Mouse (Mus musculus) midbrain, embryonic 10.5 days (tissue): ENCODE measurements around the gene Gja4. TPM values are rescaled to one million over a fixed set of nuclear protein-coding genes. Genes with fewer than 3 reads are reported as not detected.

Experiments used
- DNase-seq: peaks from one replicate; pipeline ENCODE4 v3.0.0-alpha.2; 2017; ENCODE audit warnings: low spot score
- H3K27ac ChIP-seq: fragments of 300-500 bp; sonication (generic); replicated peaks from 2 replicates; pipeline ENCODE4 v1.5.1; 2016; ENCODE audit warnings: mild to moderate bottlenecking
- H3K27me3 ChIP-seq: fragments of 300-500 bp; sonication (generic); 2 replicates; pipeline ENCODE4 v1.6.1; 2016; ENCODE audit warnings: low read depth, mild to moderate bottlenecking; ENCODE audit not compliant: poor library complexity, severe bottlenecking
- H3K36me3 ChIP-seq: fragments of 300-500 bp; sonication (generic); 2 replicates; pipeline ENCODE4 v1.6.1; 2016; ENCODE audit warnings: mild to moderate bottlenecking, moderate library complexity
- H3K4me1 ChIP-seq: fragments of 300-500 bp; sonication (generic); 2 replicates; pipeline ENCODE4 v1.6.1; 2016
- H3K4me3 ChIP-seq: fragments of 300-500 bp; sonication (generic); 2 replicates; pipeline ENCODE4 v1.5.1; 2016; ENCODE audit warnings: mild to moderate bottlenecking, moderate library complexity
- H3K9me3 ChIP-seq: fragments of 300-500 bp; sonication (generic); replicated peaks from 2 replicates; pipeline ENCODE4 v1.6.1; 2016; ENCODE audit warnings: mild to moderate bottlenecking
- WGBS: fragments of 180-500 bp; shearing (Covaris S2); methylation state at CpG from one replicate; pipeline ENCODE4 v1.1.7; 2016; 5-methylcytosine and 5-hydroxymethylcytosine counted together
- polyA plus RNA-seq: library from polyadenylated mRNA; unstranded; fragments of >200 nt; fragmentation: Nextera tagmentation; extraction: Ambion mirVana; gene quantifications from 2 replicates; pipeline ENCODE4 v1.2.1, GENCODE M21; 2016

Gja4 gene
- polyA plus RNA-seq, 1 experiment from 2014 or later, result 17.1 TPM

DNA sequence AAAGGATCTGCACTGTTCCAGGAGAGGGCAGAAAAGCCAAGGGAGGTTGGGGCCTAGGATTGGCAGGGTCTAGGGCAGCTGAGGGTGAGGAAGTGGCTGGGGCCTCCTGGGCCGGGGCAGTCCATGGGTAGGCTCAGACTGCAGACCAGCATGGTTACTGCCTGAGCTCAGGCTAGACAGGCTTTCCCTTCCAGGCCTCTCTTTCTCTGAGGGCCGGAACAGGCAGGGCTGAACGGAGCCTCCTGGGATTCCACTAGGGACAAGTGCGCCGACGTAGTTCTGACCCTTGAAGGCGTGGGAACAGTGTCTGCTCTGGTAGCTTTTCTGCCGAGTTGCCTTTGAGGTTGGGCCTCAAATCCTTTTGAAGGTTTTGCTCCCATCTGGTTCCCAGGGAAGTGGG lies 1.9 kb upstream of the Gja4 start:
- WGBS, result 89% methylated on average over 8 of the region's 8 CpGs
- DNase-seq, result no peak
- no peaks in the 10 kb centered on the region for H3K9me3 ChIP-seq
- peaks cover 21% of the 10 kb centered on the region for H3K4me1 ChIP-seq
- H3K27ac ChIP-seq, result no peak overlapping the region
- H3K36me3 ChIP-seq, result no peaks in the 10 kb centered on the region
- peaks cover 50% of the 10 kb centered on the region for H3K27me3 ChIP-seq
- no peak overlapping the region for H3K4me3 ChIP-seq

- peaks cover 21% of the 10 kb centered on the region for H3K4me1 ChIP-seq
- H3K27ac ChIP-seq, result peak overlapping the region; percentile 75; the same call in 1 of the 2 replicates
- DNase-seq, result no peak
- peak overlapping the region; percentile 65 for H3K4me3 ChIP-seq
- H3K9me3 ChIP-seq, result no peaks in the 10 kb centered on the region
- H3K27me3 ChIP-seq, result peaks cover 50% of the 10 kb centered on the region
- no peaks in the 10 kb centered on the region for H3K36me3 ChIP-seq
- 44% methylated on average over 9 of the region's 9 CpGs for WGBS
Observed at GRCm38 (mm10) chr4:127314585-127314984, 746 bp upstream of the Gja4 start.

- 65% methylated on average over 24 of the region's 24 CpGs for WGBS
- H3K36me3 ChIP-seq, result no peaks in the 10 kb centered on the region
- DNase-seq, result no peak
- no peak overlapping the region for H3K4me3 ChIP-seq
- H3K9me3 ChIP-seq, result no peaks in the 10 kb centered on the region
- peaks cover 21% of the 10 kb centered on the region for H3K4me1 ChIP-seq
- H3K27me3 ChIP-seq, result peaks cover 50% of the 10 kb centered on the region
- no peak overlapping the region for H3K27ac ChIP-seq
Observed at GRCm38 (mm10) chr4:127312349-127312748, 1.5 kb downstream of the Gja4 start.

DNA sequence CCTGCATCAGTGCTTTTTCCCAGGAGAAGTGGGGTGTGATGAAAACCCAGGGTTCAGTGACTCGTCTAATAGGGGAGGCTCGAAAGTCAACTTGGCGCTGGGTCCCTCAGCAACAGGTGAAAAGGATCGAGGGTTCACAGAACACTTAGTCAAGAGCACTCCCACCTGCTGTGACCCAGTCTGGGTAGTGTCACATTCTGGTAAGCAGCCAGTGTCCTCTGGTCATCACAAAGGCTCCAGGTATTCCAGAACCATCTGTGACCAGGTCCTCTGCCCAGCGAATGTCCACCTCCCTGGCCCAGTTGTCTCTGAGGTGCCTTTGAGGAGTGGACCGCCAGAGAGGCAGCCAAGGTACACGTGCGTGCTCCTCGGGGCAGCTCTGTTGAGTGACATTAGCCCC lies 2.3 kb downstream of the Gja4 start:
- no peaks in the 10 kb centered on the region for H3K36me3 ChIP-seq
- peaks cover 50% of the 10 kb centered on the region for H3K27me3 ChIP-seq
- H3K4me3 ChIP-seq, result no peak overlapping the region
- H3K9me3 ChIP-seq, result no peaks in the 10 kb centered on the region
- peaks cover 21% of the 10 kb centered on the region for H3K4me1 ChIP-seq
- DNase-seq, result no peak
- no peak overlapping the region for H3K27ac ChIP-seq
- WGBS, result 65% methylated on average over 9 of the region's 9 CpGs

DNA sequence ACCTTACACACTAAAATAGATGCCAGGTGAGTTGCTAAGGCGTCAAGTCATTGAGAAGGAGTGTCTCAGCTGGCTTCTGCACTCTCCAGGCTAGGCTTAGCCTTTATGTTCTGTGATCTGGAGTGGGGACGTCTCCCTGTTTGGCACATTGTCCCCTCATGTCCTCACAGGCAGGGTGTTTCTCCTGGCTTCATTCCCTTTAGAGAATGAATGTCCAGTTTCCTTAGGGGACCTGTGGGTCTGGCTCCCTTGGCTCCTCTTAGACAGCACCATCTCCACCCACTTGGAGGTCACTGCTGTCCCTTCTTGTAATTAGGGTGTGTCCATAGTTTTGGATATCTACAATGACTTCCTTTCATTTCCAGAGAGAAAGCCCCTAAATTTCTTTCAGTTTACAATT lies 6.9 kb downstream of the Gja4 start:
- no peak for DNase-seq
- peaks cover 11% of the 10 kb centered on the region for H3K27me3 ChIP-seq
- H3K27ac ChIP-seq, result no peak overlapping the region
- H3K4me3 ChIP-seq, result no peak overlapping the region
- 65% methylated on average over 2 of the region's 2 CpGs for WGBS
- no peaks in the 10 kb centered on the region for H3K36me3 ChIP-seq
- no peaks in the 10 kb centered on the region for H3K9me3 ChIP-seq
- no peaks in the 10 kb centered on the region for H3K4me1 ChIP-seq

- no peak overlapping the region for H3K27ac ChIP-seq
- H3K4me1 ChIP-seq, result no peaks in the 10 kb centered on the region
- H3K9me3 ChIP-seq, result no peaks in the 10 kb centered on the region
- H3K36me3 ChIP-seq, result no peaks in the 10 kb centered on the region
- H3K4me3 ChIP-seq, result no peak overlapping the region
- no peak for DNase-seq
- no peaks in the 10 kb centered on the region for H3K27me3 ChIP-seq
- 87% methylated on average over 3 of the region's 3 CpGs for WGBS
Observed at GRCm38 (mm10) chr4:127303796-127304195, 10.0 kb downstream of the Gja4 start.

DNA sequence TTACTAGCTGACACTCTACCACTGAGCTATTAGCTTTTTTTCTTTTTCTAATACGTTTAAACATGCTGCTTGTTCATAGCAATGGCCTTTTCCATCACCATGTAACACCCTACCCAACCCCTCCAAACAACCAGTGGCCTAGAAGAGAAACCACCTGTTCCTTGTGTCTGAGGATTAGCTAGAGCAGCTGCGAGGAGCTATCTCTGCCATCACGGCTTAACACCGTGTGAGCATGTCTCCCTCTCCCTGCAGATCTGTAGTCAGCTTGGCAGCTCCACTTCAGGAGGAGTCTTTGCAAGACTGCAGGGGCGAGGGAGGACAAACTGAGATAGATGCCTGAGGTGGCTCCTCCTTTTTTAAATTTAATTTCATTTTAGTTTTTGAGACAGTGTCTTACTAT lies 13.3 kb downstream of the Gja4 start:
- no peaks in the 10 kb centered on the region for H3K36me3 ChIP-seq
- WGBS, result 78% methylated on average over 5 of the region's 5 CpGs
- H3K9me3 ChIP-seq, result no peaks in the 10 kb centered on the region
- no peak overlapping the region for H3K4me3 ChIP-seq
- no peaks in the 10 kb centered on the region for H3K27me3 ChIP-seq
- H3K4me1 ChIP-seq, result no peaks in the 10 kb centered on the region
- H3K27ac ChIP-seq, result no peak overlapping the region
- no peak for DNase-seq

DNA sequence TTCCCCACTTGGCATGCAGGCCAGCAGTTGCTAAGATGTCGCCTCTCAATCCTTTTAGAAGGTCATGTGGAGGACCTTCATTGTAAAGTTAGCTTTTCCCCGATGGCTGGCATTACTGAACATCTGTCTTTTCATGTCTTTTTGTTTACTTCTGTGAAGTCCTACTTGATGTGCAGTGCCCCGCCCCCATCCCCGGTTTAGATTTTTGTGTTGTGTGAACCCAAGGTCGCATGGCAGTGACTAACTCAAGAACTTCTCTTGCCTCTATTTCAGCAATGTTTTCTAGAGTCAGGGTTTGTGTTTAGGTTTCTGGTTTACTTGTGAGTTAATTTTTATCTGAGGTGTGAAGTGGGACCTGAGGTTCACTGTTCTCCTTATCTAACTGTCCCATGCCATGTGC lies 21.2 kb downstream of the Gja4 start:
- no peak overlapping the region for H3K27ac ChIP-seq
- peaks cover 7% of the 10 kb centered on the region for H3K4me1 ChIP-seq
- WGBS, result 76% methylated on average over 5 of the region's 5 CpGs
- H3K4me3 ChIP-seq, result no peak overlapping the region
- no peaks in the 10 kb centered on the region for H3K27me3 ChIP-seq
- no peak for DNase-seq
- H3K36me3 ChIP-seq, result no peaks in the 10 kb centered on the region
- no peaks in the 10 kb centered on the region for H3K9me3 ChIP-seq

- 84% methylated on average over 6 of the region's 6 CpGs for WGBS
- DNase-seq, result no peak
- H3K27ac ChIP-seq, result no peak overlapping the region
- H3K4me1 ChIP-seq, result peaks cover 7% of the 10 kb centered on the region
- H3K4me3 ChIP-seq, result no peak overlapping the region
- H3K27me3 ChIP-seq, result no peaks in the 10 kb centered on the region
- H3K9me3 ChIP-seq, result no peaks in the 10 kb centered on the region
- no peaks in the 10 kb centered on the region for H3K36me3 ChIP-seq
Observed at GRCm38 (mm10) chr4:127289039-127289548, 24.7 kb downstream of the Gja4 start.

- no peak for DNase-seq
- Histone ChIP-seq H3K27ac (no peak overlapping the region), H3K9me3 (no peaks in the 10 kb centered on the region), H3K27me3 (no peaks in the 10 kb centered on the region), H3K36me3 (no peaks in the 10 kb centered on the region), H3K4me1 (no peaks in the 10 kb centered on the region), H3K4me3 (no peak overlapping the region)
- 80% methylated on average over 4 of the region's 4 CpGs for WGBS
Observed at GRCm38 (mm10) chr4:127286907-127287306, 26.9 kb downstream of the Gja4 start.

- Histone ChIP-seq H3K27ac (no peak overlapping the region), H3K9me3 (no peaks in the 10 kb centered on the region), H3K4me3 (no peak overlapping the region), H3K36me3 (no peaks in the 10 kb centered on the region), H3K4me1 (peaks cover 4% of the 10 kb centered on the region; the same call in 1 of the 2 replicates), H3K27me3 (no peaks in the 10 kb centered on the region)
- WGBS, result 83% methylated on average over 9 of the region's 9 CpGs
- no peak for DNase-seq
Observed at GRCm38 (mm10) chr4:127279241-127279640, 34.6 kb downstream of the Gja4 start.

GRCm38 (mm10) chr4:127278451-127279001 lies 35.3 kb downstream of the Gja4 start:
- DNase-seq, result no peak
- Histone ChIP-seq H3K4me1 (peaks cover 4% of the 10 kb centered on the region; the same call in 1 of the 2 replicates), H3K9me3 (no peaks in the 10 kb centered on the region), H3K27ac (peak overlapping the region; percentile 50; the same call in 1 of the 2 replicates), H3K36me3 (no peaks in the 10 kb centered on the region), H3K27me3 (no peaks in the 10 kb centered on the region), H3K4me3 (no peak overlapping the region)
- 63% methylated on average over 9 of the region's 9 CpGs for WGBS

DNA sequence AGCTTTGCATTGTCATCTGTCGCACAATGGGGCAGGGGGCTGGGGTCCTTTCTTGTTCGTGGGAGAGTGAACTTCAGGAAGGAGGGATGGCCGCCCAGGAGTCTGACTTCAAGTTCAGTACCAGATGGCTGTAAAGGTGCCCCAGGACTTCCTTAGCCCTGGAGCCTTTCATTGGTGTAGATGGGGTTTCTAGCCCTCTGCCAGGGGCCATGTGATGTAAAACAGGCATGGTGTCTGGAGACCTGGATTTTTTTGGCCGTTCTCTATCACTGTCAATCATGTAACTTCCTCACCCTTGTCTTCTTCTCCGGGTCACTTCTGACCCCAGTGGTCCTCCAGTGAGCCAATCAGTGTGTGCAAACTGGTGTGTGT lies 49.7 kb downstream of the Gja4 start:
- Histone ChIP-seq H3K27me3 (no peaks in the 10 kb centered on the region), H3K36me3 (no peaks in the 10 kb centered on the region), H3K4me1 (peaks cover 24% of the 10 kb centered on the region), H3K27ac (peak overlapping the region; percentile 74), H3K4me3 (no peak overlapping the region), H3K9me3 (no peaks in the 10 kb centered on the region)
- no peak for DNase-seq
- WGBS, result 72% methylated on average over 5 of the region's 5 CpGs
